Mouse (Mus musculus) hindbrain, embryonic 15.5 days (tissue): ENCODE data around the gene Lrp8. TPM values are rescaled to one million over a fixed set of nuclear protein-coding genes. Genes with fewer than 3 reads are reported as not detected.

Source experiments
- ATAC-seq: fragments of 200-750 bp; cut with Nextera tagmentation; 2 replicates; pipeline ENCODE4 v1.8.0; 2017; ENCODE audit warnings: low read depth, moderate number of reproducible peaks, moderate TSS enrichment; ENCODE audit not compliant: low FRiP score
- H3K27ac ChIP-seq: fragments of 300-500 bp; sonication (generic); replicated peaks from 2 replicates; pipeline ENCODE4 v1.5.1; 2015; ENCODE audit warnings: mild to moderate bottlenecking, inconsistent platforms
- H3K27me3 ChIP-seq: fragments of 300-500 bp; sonication (generic); 2 replicates; pipeline ENCODE4 v1.6.1; 2015; ENCODE audit warnings: control low read depth, inconsistent platforms
- H3K36me3 ChIP-seq: fragments of 300-500 bp; sonication (generic); 2 replicates; pipeline ENCODE4 v1.6.1; 2015; ENCODE audit warnings: control low read depth, inconsistent platforms
- H3K4me1 ChIP-seq: fragments of 300-500 bp; sonication (generic); replicated peaks from 2 replicates; pipeline ENCODE4 v1.6.1; 2015; ENCODE audit warnings: control low read depth, inconsistent platforms
- H3K4me2 ChIP-seq: fragments of 300-500 bp; sonication (generic); 2 replicates; pipeline ENCODE4 v1.6.1; 2015; ENCODE audit warnings: moderate library complexity, mild to moderate bottlenecking, inconsistent platforms
- H3K4me3 ChIP-seq: fragments of 300-500 bp; sonication (generic); 2 replicates; pipeline ENCODE4 v1.5.1; 2015; ENCODE audit warnings: mild to moderate bottlenecking, inconsistent platforms
- H3K9ac ChIP-seq: fragments of 300-500 bp; sonication (generic); 2 replicates; pipeline ENCODE4 v1.6.1; 2015; ENCODE audit warnings: inconsistent platforms
- H3K9me3 ChIP-seq: fragments of 300-500 bp; sonication (generic); 2 replicates; pipeline ENCODE4 v1.6.1; 2016; ENCODE audit warnings: control low read depth, inconsistent platforms
- WGBS: fragments of 180-500 bp; shearing (Covaris S2); methylation state at CpG from one replicate; pipeline ENCODE4 v1.1.7; 2015; 5-methylcytosine and 5-hydroxymethylcytosine counted together
- polyA plus RNA-seq: library from polyadenylated mRNA; unstranded; fragments of >200 nt; fragmentation: Nextera tagmentation; extraction: Ambion mirVana; gene quantifications from 2 replicates; pipeline ENCODE4 v1.2.1, GENCODE M21; 2015

The Lrp8 gene
- polyA plus RNA-seq, 1 experiment from 2014 or later: 60.6 TPM

DNA sequence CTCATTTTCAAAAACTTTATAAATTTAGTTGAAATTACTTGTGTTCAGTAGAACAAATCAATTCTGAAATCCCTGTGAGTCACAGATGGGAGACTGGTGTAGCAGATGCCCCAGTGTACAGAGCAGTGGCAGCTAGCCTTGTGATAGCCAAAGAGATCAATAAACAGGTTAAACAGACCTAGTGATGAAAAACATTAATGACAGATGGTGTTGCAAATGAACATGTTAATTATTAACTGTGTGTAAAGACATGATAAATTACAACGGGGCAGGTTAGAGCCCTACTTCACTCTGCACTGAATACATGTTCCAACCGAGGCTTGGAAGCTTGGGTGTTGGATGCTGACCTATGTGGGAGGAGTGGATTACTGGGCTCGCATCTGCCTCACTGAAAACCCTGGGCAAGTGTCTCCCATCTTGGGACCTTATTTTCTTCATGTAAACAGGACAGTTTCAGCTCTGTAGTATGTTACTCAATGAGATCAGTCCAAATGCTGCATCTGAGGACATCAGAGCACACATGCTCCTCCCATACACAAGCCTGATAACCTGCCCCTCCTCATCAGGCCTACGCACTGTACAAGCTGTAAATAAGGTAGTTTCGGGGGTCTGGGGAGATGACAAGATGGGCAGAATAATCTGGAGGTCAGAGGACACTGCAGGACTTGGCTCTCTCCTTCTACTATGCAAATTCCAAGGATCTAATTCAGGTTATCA lies 97.3 kb downstream of the Lrp8 start:
- Histone ChIP-seq H3K9me3 (no peaks in the 10 kb centered on the region), H3K4me1 (no peaks in the 10 kb centered on the region), H3K27me3 (no peaks in the 10 kb centered on the region), H3K9ac (no peak overlapping the region), H3K36me3 (peaks cover 33% of the 10 kb centered on the region), H3K27ac (no peak overlapping the region), H3K4me3 (no peak overlapping the region), H3K4me2 (no peak overlapping the region)
- no peak for ATAC-seq
- WGBS: 85% methylated on average over 5 of the region's 5 CpGs

DNA sequence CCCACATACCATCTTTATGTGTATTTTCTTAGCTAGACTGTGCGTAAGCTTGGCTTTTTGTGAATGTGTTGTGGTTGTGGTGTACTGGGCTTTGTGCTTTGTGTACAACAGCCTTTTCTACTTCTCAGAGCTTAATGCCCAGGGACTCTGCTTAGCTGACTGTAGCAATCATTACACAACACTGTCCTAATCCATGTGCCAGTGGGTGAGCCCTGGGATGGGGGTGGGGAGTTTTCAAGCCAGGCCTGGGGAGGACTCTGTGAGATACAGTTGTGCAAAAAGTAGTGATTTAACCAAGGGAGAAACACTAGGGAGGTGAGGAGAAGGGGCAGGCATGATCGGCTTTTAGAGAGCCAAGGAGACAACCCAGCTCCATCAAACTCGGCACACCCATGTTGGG lies 98.1 kb downstream of the Lrp8 start:
- H3K27me3 ChIP-seq: no peaks in the 10 kb centered on the region
- no peak for ATAC-seq

DNA sequence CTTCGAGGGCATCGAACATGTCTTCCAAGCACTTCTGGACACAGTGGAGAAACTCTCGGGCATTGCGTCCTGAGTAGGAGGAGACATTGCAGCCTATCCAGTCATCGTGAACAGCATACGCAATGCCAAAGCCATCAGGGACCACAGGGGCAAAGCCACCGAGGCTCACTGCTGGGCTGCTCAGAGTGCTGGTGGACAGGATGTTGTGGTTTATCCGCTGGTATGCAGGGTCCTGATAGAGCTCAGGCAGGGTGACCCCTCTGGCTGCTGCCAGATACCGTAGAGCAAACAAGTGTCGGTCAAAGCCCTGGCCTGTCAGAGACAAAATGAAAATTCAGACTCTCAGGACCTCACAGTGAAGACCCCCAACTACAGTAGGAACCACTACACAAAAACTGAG lies 102.2 kb downstream of the Lrp8 start:
- H3K9me3 ChIP-seq: no peaks in the 10 kb centered on the region
- H3K27me3 ChIP-seq: no peaks in the 10 kb centered on the region
- ATAC-seq: no peak
- no peak overlapping the region for H3K4me2 ChIP-seq
- no peak overlapping the region for H3K9ac ChIP-seq
- no peak overlapping the region for H3K4me3 ChIP-seq
- no peak overlapping the region for H3K27ac ChIP-seq
- WGBS: 96% methylated on average over 10 of the region's 10 CpGs
- H3K36me3 ChIP-seq: peaks cover 9% of the 10 kb centered on the region; the same call in 1 of the 2 replicates
- no peaks in the 10 kb centered on the region for H3K4me1 ChIP-seq

More for the DNA sequence above, 98.1 kb downstream of the Lrp8 start:
- H3K27ac ChIP-seq: no peak overlapping the region
- H3K4me3 ChIP-seq: no peak overlapping the region
- H3K9ac ChIP-seq: no peak overlapping the region
- H3K4me1 ChIP-seq: no peaks in the 10 kb centered on the region
- no peaks in the 10 kb centered on the region for H3K9me3 ChIP-seq
- WGBS: 91% methylated on average over 3 of the region's 3 CpGs
- H3K36me3 ChIP-seq: peaks cover 29% of the 10 kb centered on the region
- no peak overlapping the region for H3K4me2 ChIP-seq

DNA sequence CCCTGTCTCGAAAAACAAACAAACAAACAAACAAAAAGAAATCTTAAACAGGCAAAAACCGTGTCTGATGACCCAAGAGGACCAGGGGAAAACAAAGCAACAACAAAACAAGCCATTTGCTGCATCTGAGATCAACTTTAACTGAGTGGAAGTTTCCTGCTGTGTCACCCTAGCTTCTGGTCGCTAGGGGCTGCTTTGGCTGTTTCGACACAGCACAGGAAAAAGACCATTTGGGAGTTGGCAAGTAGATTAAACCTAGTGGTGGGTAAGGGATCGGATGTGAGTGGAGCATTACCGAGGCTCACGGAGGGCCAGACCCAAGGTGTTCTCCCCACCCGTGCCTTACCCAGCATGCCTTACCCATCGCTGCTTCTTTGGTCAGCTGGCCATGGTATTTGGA lies 104.5 kb downstream of the Lrp8 start:
- no peak for ATAC-seq
- WGBS: 88% methylated on average over 9 of the region's 9 CpGs
- H3K4me2 ChIP-seq: no peak overlapping the region

DNA sequence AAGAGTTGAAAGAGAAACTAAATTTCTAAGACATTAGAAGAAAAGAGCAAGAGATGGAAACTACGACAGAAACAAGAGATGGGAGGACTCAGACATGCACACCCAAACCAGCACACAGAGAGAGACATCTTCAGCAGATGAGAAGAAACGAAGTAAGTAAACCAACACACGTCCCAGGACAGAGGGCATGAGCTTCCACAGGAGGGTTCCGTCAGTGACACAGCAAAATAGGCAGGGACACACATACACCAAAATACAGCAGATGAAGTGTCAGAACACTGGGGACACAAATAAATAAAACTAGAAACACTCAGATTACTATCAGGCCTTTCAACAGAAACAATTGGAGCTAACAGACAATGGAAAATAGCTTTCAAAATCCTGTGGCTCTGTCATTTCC lies 108.0 kb downstream of the Lrp8 start:
- Histone ChIP-seq H3K4me1 (no peaks in the 10 kb centered on the region), H3K36me3 (peaks cover 9% of the 10 kb centered on the region; the same call in 1 of the 2 replicates), H3K27ac (no peak overlapping the region), H3K4me3 (no peak overlapping the region), H3K27me3 (no peaks in the 10 kb centered on the region), H3K9me3 (no peaks in the 10 kb centered on the region), H3K9ac (no peak overlapping the region), H3K4me2 (no peak overlapping the region)
- ATAC-seq: no peak
- WGBS: 89% methylated on average over 4 of the region's 4 CpGs

More for the DNA sequence above, 104.5 kb downstream of the Lrp8 start:
- H3K36me3 ChIP-seq: peaks cover 9% of the 10 kb centered on the region; the same call in 1 of the 2 replicates
- H3K27ac ChIP-seq: no peak overlapping the region
- H3K9me3 ChIP-seq: no peaks in the 10 kb centered on the region
- no peak overlapping the region for H3K4me3 ChIP-seq
- H3K9ac ChIP-seq: no peak overlapping the region
- H3K4me1 ChIP-seq: no peaks in the 10 kb centered on the region
- H3K27me3 ChIP-seq: no peaks in the 10 kb centered on the region

DNA sequence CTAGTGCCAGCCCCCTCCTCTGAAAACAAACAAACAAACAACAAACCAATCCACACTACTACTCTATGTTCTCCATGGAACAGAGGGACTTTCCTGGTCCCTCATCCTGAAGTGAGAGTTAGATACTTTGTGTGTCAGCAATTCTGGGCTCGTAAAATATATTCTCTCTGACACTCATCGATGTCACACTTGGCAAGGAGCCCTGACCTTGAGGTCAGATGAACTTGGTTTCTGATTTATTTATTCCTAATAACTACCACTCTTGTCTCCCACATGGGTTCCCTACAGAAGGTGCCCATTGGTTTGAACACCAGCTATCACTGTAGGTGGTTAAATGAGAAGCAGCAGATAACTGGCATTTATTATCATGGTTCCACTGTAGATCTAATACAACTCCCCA lies 118.3 kb downstream of the Lrp8 start:
- 87% methylated on average over 2 of the region's 2 CpGs for WGBS

DNA sequence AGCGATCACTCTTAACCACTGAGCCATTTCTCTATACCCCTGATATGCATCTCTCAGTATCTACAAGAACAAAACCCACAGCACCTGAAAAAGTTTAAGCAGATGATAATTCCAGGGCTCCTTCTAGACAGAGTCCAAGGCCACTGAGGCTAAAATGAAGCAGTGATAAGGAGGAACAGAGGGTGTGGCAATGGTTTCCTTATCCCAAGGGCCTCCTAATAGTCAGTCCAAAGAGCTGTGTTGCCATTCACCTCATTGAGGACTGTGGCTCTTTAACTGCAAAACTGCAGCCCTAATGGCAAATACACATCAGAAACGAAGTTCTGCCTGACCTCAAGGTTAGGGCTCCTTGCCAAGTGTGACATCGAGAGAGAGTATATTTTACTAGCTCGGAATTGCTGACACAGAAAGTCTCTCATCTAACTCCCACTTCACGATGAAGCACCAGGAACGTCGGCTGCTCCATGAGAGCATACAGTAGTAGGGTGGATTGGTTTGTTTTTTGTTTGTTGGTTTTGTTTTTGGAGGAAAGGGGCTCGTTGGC lies 119.2 kb downstream of the Lrp8 start:
- H3K36me3 ChIP-seq: no peaks in the 10 kb centered on the region
- no peak overlapping the region for H3K27ac ChIP-seq
- H3K4me1 ChIP-seq: peaks cover 17% of the 10 kb centered on the region
- 79% methylated on average over 8 of the region's 8 CpGs for WGBS
- H3K27me3 ChIP-seq: no peaks in the 10 kb centered on the region
- no peak for ATAC-seq
- H3K4me2 ChIP-seq: no peak overlapping the region
- no peak overlapping the region for H3K4me3 ChIP-seq
- no peak overlapping the region for H3K9ac ChIP-seq
- no peaks in the 10 kb centered on the region for H3K9me3 ChIP-seq

More for the DNA sequence above, 118.3 kb downstream of the Lrp8 start:
- no peak for ATAC-seq
- Histone ChIP-seq H3K4me2 (no peak overlapping the region), H3K27ac (no peak overlapping the region), H3K4me3 (no peak overlapping the region), H3K9ac (no peak overlapping the region), H3K27me3 (no peaks in the 10 kb centered on the region), H3K36me3 (no peaks in the 10 kb centered on the region), H3K9me3 (no peaks in the 10 kb centered on the region), H3K4me1 (peaks cover 17% of the 10 kb centered on the region)

DNA sequence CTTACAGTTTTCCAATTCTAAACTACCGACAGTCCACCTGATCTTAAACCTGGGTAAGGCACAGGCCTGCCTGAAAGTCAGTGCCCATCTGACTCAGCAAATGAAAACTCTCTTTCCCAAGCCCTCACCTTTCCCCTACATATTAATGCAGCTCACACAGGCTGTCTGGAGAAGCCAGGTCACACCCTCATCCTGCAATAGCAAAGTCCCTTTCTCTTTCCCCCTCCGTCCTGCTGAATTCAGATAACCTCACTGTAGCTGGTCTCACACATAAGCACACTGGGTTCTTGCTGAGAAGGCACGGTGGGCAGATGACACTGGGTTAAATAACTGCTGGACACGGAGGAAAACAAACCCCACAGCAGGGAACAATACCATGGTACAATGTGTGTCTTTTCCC lies 119.9 kb downstream of the Lrp8 start:
- Histone ChIP-seq H3K36me3 (no peaks in the 10 kb centered on the region), H3K27me3 (no peaks in the 10 kb centered on the region), H3K27ac (peak overlapping the region; percentile 21; the same call in 1 of the 2 replicates), H3K9me3 (no peaks in the 10 kb centered on the region), H3K9ac (no peak overlapping the region), H3K4me1 (peaks cover 17% of the 10 kb centered on the region), H3K4me2 (peak overlapping the region; percentile 89), H3K4me3 (no peak overlapping the region)
- ATAC-seq: no peak
- 46% methylated on average over 4 of the region's 4 CpGs for WGBS

DNA sequence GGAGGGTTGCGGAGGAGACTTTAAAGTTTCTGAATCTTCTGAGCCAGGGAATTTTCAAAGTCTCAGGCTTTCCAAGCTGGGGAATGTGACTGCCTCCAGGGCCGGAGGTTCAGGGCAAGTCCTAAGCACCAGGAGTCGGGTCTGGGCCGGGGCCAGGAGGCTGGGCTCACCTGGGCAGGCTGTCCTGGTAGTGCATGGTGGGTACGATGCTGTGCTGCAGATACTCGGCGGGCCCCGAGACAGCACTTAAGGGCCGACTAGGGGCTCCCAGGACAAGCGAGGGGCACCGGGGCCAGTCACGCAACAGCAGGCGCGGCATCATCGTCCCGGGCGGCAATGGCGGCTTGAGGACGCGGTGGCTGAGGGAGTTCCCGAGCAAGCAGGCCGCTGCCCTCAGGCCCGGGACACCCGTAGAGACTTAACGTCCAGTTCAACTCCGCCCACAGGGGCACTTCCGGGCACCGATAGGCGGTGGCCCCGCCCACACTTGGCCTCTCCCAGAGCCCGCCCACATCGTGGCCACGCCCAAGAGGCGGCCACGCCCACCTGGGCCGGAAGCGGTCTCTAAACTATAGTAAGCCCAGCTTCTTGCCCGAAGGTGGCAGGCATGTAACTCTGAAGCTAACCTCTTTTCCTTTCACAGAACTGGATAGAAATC lies 121.2 kb downstream of the Lrp8 start, which contains the start of gene Cpt2:
TSS of gene Cpt2 (minus strand) at position 466 of the 658 bp plus-strand sequence.
- Histone ChIP-seq H3K9me3 (no peaks in the 10 kb centered on the region), H3K27ac (peak within 1 kb of the TSS; percentile 68), H3K36me3 (no peaks in the 10 kb centered on the region), H3K4me2 (peak within 1 kb of the TSS; percentile 89), H3K4me3 (peak within 1 kb of the TSS; percentile 64), H3K27me3 (no peaks in the 10 kb centered on the region), H3K9ac (peak within 1 kb of the TSS; percentile 67), H3K4me1 (peaks cover 17% of the 10 kb centered on the region)
- 2% methylated on average over 38 of the region's 38 CpGs for WGBS
- peak; percentile 94 for ATAC-seq

DNA sequence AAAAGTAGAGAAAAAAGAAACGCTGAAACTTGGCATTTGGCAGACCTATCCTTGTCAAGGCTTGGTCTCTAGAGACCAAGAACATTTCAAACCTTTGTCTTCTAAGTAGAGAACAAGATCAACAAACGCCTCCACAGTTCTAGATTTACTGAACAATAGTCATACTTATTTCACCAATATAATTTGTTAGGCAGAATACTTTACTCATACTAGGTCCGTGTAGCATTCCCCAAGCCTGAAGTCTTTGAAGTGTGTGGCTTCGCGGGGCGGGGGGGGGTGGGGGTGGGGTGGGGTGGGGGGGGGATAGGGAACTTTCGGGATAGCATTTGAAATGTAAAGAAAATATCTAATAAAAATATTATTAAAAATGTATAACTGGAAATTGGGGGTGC lies 121.7 kb downstream of the Lrp8 start:
- H3K27ac ChIP-seq: no peak overlapping the region
- peaks cover 17% of the 10 kb centered on the region for H3K4me1 ChIP-seq
- H3K4me3 ChIP-seq: peak overlapping the region; percentile 64
- no peaks in the 10 kb centered on the region for H3K27me3 ChIP-seq
- H3K9ac ChIP-seq: peak overlapping the region; percentile 67; the same call in 1 of the 2 replicates
- H3K36me3 ChIP-seq: no peaks in the 10 kb centered on the region
- no peaks in the 10 kb centered on the region for H3K9me3 ChIP-seq
- peak overlapping the region; percentile 89 for H3K4me2 ChIP-seq
- 45% methylated on average over 7 of the region's 7 CpGs for WGBS
- ATAC-seq: no peak
